Mouse (Mus musculus) C2C12 (cell line): ENCODE data around the gene Tmem234.

Source experiments
- CTCF ChIP-seq: IDR thresholded peaks from one replicate; pipeline ENCODE4 v1.5.1; 2011; ENCODE audit not compliant: control insufficient read depth, insufficient read depth, insufficient read length
- FOSL1 ChIP-seq: IDR thresholded peaks from one replicate; pipeline ENCODE4 v1.8.0; 2011; ENCODE audit warnings: mild to moderate bottlenecking, low read length; ENCODE audit not compliant: poor library complexity, insufficient read depth, severe bottlenecking
- MYOG ChIP-seq: IDR thresholded peaks from one replicate; pipeline ENCODE4 v1.6.1; 2011; ENCODE audit not compliant: control insufficient read depth, insufficient read length; ENCODE audit errors: extremely low read depth

DNA sequence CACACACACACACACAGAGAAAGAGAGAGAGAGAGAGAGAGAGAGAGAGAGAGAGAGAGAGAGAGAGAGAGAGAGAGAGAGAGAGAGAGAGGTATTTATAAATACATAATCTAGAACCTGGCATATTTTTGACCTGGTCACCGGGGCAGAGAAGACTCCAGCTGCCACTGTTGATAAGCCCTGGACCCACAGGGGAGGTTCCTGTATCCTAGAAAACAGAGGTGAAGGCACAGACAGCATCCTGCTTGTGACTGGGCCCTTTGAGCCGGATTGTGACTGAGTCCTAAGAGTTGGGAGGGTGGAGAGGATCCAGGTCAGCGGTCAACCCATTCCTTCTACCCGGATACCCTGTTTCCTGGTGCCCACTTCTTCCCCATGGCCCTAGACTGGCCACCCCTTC is 11.6 kb upstream of the Tmem234 start:
- TF ChIP-seq CTCF (no peak), MYOG (no peak), FOSL1 (no peak)
